Mouse (Mus musculus) forebrain, embryonic 16.5 days (tissue): Measurements from ENCODE around the gene Ppp1r10. TPM values are rescaled to one million over a fixed set of nuclear protein-coding genes. Genes with fewer than 3 reads are reported as not detected.
"Not testable (repeated sequence)": the region's sequence is repeated elsewhere in the genome, so short reads cannot be mapped to it uniquely, and the experiment has no call there.

ENCODE experiments used
- ATAC-seq: fragments of 200-750 bp; cut with Nextera tagmentation; 2 replicates; pipeline ENCODE4 v1.8.0; 2017; ENCODE audit warnings: mild to moderate bottlenecking, moderate library complexity
- H3K27ac ChIP-seq: fragments of 300-500 bp; sonication (generic); 2 replicates; pipeline ENCODE4 v1.5.1; 2014; ENCODE audit warnings: low read length, control low read depth
- H3K27me3 ChIP-seq: fragments of 300-500 bp; sonication (generic); replicated peaks from 2 replicates; pipeline ENCODE4 v1.6.1; 2014; ENCODE audit warnings: low read length; ENCODE audit not compliant: control insufficient read depth, insufficient read depth
- H3K36me3 ChIP-seq: fragments of 300-500 bp; sonication (generic); 2 replicates; pipeline ENCODE4 v1.6.1; 2014; ENCODE audit not compliant: control insufficient read depth, insufficient read depth
- H3K4me1 ChIP-seq: fragments of 300-500 bp; sonication (generic); replicated peaks from 2 replicates; pipeline ENCODE4 v1.6.1; 2014; ENCODE audit warnings: low read length; ENCODE audit not compliant: control insufficient read depth, insufficient read depth
- H3K4me2 ChIP-seq: fragments of 300-500 bp; sonication (generic); 2 replicates; pipeline ENCODE4 v1.6.1; 2014; ENCODE audit warnings: mild to moderate bottlenecking, low read length, control low read depth
- H3K4me3 ChIP-seq: fragments of 300-500 bp; sonication (generic); replicated peaks from 2 replicates; pipeline ENCODE4 v1.5.1; 2014; ENCODE audit warnings: mild to moderate bottlenecking, low read length, control low read depth
- H3K9ac ChIP-seq: fragments of 300-500 bp; sonication (generic); replicated peaks from 2 replicates; pipeline ENCODE4 v1.6.1; 2014; ENCODE audit warnings: low read depth, low read length, control low read depth
- H3K9me3 ChIP-seq: fragments of 300-500 bp; sonication (generic); 2 replicates; pipeline ENCODE4 v1.6.1; 2016; ENCODE audit warnings: low read length; ENCODE audit not compliant: control insufficient read depth
- WGBS: fragments of 180-500 bp; shearing (Covaris S2); extraction: QIAGEN DNeasy Blood & Tissue Kit; methylation state at CpG from one replicate; pipeline ENCODE4 v1.1.7; 2014; 5-methylcytosine and 5-hydroxymethylcytosine counted together
- polyA plus RNA-seq: library from polyadenylated mRNA; unstranded; fragments of >200 nt; fragmentation: Nextera tagmentation; extraction: Ambion mirVana; gene quantifications from 2 replicates; pipeline ENCODE4 v1.2.1, GENCODE M21; 2015

Ppp1r10 gene
- polyA plus RNA-seq, 1 experiment from 2014 or later = 47.0 TPM

- H3K4me1 ChIP-seq, H3K9me3 ChIP-seq, H3K36me3 ChIP-seq, H3K27me3 ChIP-seq, H3K27ac ChIP-seq, H3K4me3 ChIP-seq, H3K4me2 ChIP-seq, ATAC-seq, H3K9ac ChIP-seq: not testable (repeated sequence)
Measured at GRCm38 (mm10) chr17:35950946-35951345, 34.7 kb downstream of the Ppp1r10 start.

DNA sequence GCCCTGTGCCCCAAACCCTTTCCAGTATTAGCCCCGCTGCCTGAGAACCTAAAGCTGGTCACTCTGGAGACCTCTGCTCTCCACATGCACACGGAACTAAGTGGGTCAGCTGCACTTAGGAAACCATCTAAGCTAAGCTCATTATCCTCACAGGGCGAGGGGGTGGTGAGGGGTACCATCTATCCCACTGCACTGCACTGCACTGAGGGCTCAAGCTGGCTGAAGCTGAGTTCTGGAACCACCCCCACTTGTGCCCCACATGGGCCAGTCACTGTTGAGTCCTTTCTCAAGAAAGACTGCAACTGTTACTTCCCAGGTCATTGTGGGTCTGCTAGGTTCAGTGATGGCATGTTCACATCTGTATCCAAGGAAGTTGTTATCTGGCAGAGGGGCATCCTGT, 36.3 kb downstream of the Ppp1r10 start:
- not testable (repeated sequence) for H3K9me3 ChIP-seq, H3K4me2 ChIP-seq, H3K4me1 ChIP-seq, ATAC-seq, H3K9ac ChIP-seq, H3K27me3 ChIP-seq, H3K4me3 ChIP-seq, H3K27ac ChIP-seq
- 83% methylated on average over 1 of the region's 3 CpGs for WGBS
- peaks cover 17% of the 10 kb centered on the region for H3K36me3 ChIP-seq

GRCm38 (mm10) chr17:35954665-35955064, 38.4 kb downstream of the Ppp1r10 start:
- H3K36me3 ChIP-seq = peaks cover 37% of the 10 kb centered on the region
- no peak overlapping the region for H3K9ac ChIP-seq
- no peak overlapping the region for H3K4me3 ChIP-seq
- H3K4me1 ChIP-seq = no peaks in the 10 kb centered on the region
- no peaks in the 10 kb centered on the region for H3K9me3 ChIP-seq
- no peaks in the 10 kb centered on the region for H3K27me3 ChIP-seq
- no peak overlapping the region for H3K4me2 ChIP-seq
- no peak overlapping the region for H3K27ac ChIP-seq
- 80% methylated on average over 8 of the region's 8 CpGs for WGBS
- ATAC-seq = no peak

DNA sequence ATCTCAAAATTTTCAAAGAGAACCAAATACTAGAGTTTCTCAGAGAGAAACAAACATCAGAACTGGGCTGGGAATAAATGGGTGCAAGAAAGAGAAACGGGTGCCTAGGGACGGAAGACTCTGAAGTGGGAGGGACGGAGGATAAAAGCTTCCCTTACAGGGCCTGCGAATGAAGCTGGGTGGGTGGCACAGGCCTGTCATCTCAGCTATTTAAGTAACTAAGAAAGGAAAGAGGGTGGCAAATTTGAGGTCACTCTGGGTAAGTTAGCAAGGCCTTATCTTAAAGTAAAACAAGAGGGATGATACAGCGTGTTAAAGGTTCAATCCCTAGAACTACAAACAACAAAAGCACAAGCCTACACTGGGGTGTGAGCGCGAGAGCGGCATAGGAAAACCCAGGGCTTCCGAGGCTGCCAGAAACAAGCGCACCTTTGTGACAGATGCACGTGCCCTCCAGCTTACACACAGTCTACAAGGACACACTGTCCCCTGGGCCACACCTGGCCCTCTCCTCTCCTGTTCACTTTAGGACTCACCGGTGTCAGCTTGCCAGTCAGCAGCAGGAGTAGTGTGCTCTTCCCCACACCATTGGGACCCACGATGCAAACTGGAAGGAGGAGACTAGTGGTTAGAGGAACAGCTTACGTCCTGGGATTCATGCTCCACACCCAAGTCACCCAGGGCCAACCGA, 42.4 kb downstream of the Ppp1r10 start:
- no peak overlapping the region for H3K9ac ChIP-seq
- H3K4me3 ChIP-seq = no peak overlapping the region
- no peak overlapping the region for H3K27ac ChIP-seq
- no peaks in the 10 kb centered on the region for H3K9me3 ChIP-seq
- ATAC-seq = no peak
- 95% methylated on average over 15 of the region's 15 CpGs for WGBS
- H3K36me3 ChIP-seq = peaks cover 61% of the 10 kb centered on the region
- H3K27me3 ChIP-seq = no peaks in the 10 kb centered on the region
- H3K4me1 ChIP-seq = no peaks in the 10 kb centered on the region
- no peak overlapping the region for H3K4me2 ChIP-seq

DNA sequence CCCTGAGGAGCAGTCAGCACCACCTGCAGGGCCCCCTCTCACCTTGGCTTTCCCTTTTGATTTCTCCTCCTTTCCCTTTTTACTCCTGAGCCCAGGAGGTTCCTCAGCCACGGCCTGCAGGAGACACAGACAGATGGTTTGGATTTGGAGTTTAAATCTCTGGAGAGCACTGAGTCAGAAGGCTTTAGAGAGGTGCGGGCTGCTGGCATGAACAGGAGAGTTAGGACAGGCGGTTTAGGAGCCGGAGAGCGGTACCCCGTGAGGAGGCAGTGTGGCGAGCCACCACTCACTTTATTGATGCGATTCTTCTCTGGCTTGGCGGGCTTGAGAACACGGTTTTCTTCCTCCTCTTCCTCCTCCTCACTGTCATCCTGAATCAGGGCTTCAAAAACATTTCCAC, 47.0 kb downstream of the Ppp1r10 start:
- no peak for ATAC-seq
- Histone ChIP-seq H3K36me3 (peaks cover 36% of the 10 kb centered on the region), H3K4me1 (peaks cover 6% of the 10 kb centered on the region), H3K27me3 (no peaks in the 10 kb centered on the region), H3K27ac (no peak overlapping the region), H3K4me3 (no peak overlapping the region), H3K9me3 (no peaks in the 10 kb centered on the region), H3K9ac (no peak overlapping the region), H3K4me2 (no peak overlapping the region)
- 94% methylated on average over 10 of the region's 10 CpGs for WGBS

GRCm38 (mm10) chr17:35967621-35968020, 51.4 kb downstream of the Ppp1r10 start:
- Histone ChIP-seq H3K27ac (no peak overlapping the region), H3K4me1 (peaks cover 16% of the 10 kb centered on the region), H3K27me3 (no peaks in the 10 kb centered on the region), H3K4me2 (no peak overlapping the region), H3K9ac (no peak overlapping the region), H3K9me3 (no peaks in the 10 kb centered on the region), H3K4me3 (no peak overlapping the region), H3K36me3 (peaks cover 2% of the 10 kb centered on the region)
- WGBS = 85% methylated on average over 2 of the region's 2 CpGs
- no peak for ATAC-seq

DNA sequence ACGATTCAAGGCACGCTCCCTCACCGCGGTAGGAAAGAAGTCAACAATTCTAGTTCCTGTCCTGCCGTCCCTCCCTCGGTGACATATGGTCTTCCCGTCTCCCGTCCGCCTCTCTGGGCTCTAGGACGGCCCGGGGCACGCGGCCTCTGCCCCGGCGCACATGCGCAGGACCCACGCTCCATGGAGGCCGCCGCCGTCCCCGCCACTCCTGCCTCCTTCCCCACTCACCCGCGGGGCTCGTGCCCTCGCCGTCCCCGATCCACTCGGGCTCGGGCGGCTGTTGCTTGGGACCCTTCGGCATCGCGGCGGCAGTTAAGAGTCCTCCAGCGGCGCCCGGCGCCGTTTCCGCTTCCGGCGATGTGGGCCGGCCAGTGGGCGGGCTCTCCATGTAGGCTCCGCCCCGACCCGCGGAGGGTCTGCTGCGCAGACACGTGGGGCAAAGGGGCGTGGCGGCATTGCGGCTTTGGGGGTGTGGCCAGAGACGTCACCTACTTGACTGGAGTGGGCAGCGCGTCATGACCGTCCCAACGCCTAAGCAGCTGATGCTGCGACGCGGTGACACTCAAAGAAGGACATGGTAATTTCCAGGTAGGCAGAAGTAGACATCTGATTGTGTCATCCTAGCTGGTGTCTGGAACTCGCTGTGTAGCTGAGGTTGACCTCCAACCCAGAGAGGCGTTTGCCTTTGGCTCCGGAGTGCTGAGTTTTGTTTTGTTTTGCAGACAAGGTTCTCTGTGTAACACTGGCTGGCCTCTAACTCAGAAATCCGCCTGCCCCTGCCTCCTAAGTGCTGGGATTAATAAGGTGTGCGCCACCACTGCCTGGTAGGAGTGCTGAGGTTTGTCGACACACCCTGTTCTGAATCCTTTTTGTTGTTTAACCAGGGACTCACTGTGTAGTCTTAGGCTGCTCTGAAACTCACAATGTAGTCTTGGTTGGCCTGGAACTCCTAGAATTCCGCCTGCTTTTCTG, 53.5 kb downstream of the Ppp1r10 start, which contains the start of gene Abcf1:
TSS of gene Abcf1 (minus strand) at position 344 of the 972 bp plus-strand sequence.
- Histone ChIP-seq H3K9ac (peak within 1 kb of the TSS; percentile 83), H3K27ac (peak within 1 kb of the TSS; percentile 68), H3K4me1 (peaks cover 16% of the 10 kb centered on the region), H3K36me3 (peaks cover 5% of the 10 kb centered on the region), H3K4me2 (peak within 1 kb of the TSS; percentile 89), H3K9me3 (no peaks in the 10 kb centered on the region), H3K27me3 (no peaks in the 10 kb centered on the region), H3K4me3 (peak within 1 kb of the TSS; percentile 90)
- ATAC-seq = peak; percentile 95
- under 1% methylated on average over 66 of the region's 68 CpGs for WGBS

- WGBS = 56% methylated on average over 1 of the region's 1 CpGs
- no peak for ATAC-seq
- H3K27me3 ChIP-seq = no peaks in the 10 kb centered on the region
Measured at GRCm38 (mm10) chr17:35972131-35972530, 55.9 kb downstream of the Ppp1r10 start.

DNA sequence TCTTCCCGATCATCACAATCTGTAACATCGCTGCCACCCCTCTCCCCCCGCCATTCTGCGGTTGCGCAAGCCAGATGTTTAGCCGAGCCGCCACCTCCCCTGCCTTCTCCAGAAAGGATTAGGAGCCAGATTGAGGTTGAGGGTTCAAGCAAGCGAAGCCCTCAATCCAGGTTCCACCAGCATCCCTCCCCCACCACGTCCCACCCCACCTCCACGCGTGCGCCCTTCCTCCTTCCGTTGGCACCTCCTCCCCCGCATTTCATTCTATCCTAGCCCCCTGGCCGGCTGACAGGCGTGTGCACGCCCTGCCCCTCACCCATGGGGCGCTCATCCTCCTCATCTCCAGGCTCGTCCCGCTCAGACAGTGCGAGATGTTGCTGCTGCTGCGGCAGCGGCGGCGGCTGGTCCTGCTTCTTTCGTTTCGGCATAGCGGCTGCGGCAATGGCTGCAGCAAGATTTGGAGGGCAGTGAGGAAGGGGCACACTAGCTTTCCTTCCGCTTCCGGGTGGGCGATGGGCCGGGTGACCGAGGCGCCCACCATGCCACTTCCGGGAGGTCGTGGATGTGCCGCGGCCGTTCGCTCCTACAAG, 62.7 kb downstream of the Ppp1r10 start:
- WGBS = under 1% methylated on average over 40 of the region's 41 CpGs
- H3K9ac ChIP-seq = peak overlapping the region; percentile 76
- H3K27me3 ChIP-seq = no peaks in the 10 kb centered on the region
- H3K4me2 ChIP-seq = peak overlapping the region; percentile 79
- H3K4me1 ChIP-seq = peaks cover 17% of the 10 kb centered on the region
- H3K36me3 ChIP-seq = peaks cover 8% of the 10 kb centered on the region
- H3K9me3 ChIP-seq = no peaks in the 10 kb centered on the region
- H3K27ac ChIP-seq = peak overlapping the region; percentile 96
- peak; percentile 86 for ATAC-seq
- peak overlapping the region; percentile 97 for H3K4me3 ChIP-seq

More at GRCm38 (mm10) chr17:35972131-35972530, 55.9 kb downstream of the Ppp1r10 start:
- Histone ChIP-seq H3K4me1 (peaks cover 16% of the 10 kb centered on the region), H3K36me3 (peaks cover 5% of the 10 kb centered on the region), H3K9ac (no peak overlapping the region), H3K27ac (no peak overlapping the region), H3K4me2 (no peak overlapping the region), H3K4me3 (no peak overlapping the region), H3K9me3 (no peaks in the 10 kb centered on the region)
